In genomic region chr1:21411331-21412196, GRCm38 (mm10) we compare ENCODE assay signal across 9 mouse cellular contexts. TPM values are rescaled to one million over a fixed set of nuclear protein-coding genes. Genes with fewer than 3 reads are reported as not detected.
A peak's percentile ranks its signal among the peaks of the same experiment; 100 is the strongest.
DNase-seq lines count a peak whose midpoint lies in the region; ATAC-seq and TF ChIP-seq lines count a peak whose summit lies in the region.
"Had no signal": no experiment of that assay in that cellular context is flagged by ENCODE, and none has a peak within 500 bp of the region (broad histone marks: within the 10 kb centered on the region; RNA-seq: fewer than 3 reads in every experiment).

No protein-coding gene starts in this region.

- TF ChIP-seq EP300 in stomach, postnatal 0 days (optimal IDR thresholded peaks at IDR 0.05) = no peak

- WGBS in midbrain, embryonic 15.5 days = 50% methylated on average over 18 of the region's 18 CpGs
- WGBS in stomach, postnatal 0 days = 52% methylated on average over 18 of the region's 18 CpGs

- peak; percentile 93 for ATAC-seq in midbrain, embryonic 15.5 days (replicated peaks)
- no peak for ATAC-seq in stomach, postnatal 0 days (ENCODE audit: low FRiP score, low TSS enrichment)

- H3K4me2 ChIP-seq in midbrain, embryonic 15.5 days = no peak overlapping the region; the same call in 1 of the 2 replicates
- no peak overlapping the region for H3K4me2 ChIP-seq in stomach, postnatal 0 days (replicated peaks; ENCODE audit: low read depth)
- H3K4me2 ChIP-seq: stomach, embryonic 15.5 days had no signal

- no peaks in the 10 kb centered on the region for H3K9me3 ChIP-seq in midbrain, embryonic 15.5 days
- no peaks in the 10 kb centered on the region for H3K9me3 ChIP-seq in stomach, postnatal 0 days (ENCODE audit: control insufficient read depth, low read length)
- H3K9me3 ChIP-seq: stomach, embryonic 15.5 days had no signal

- H3K27ac ChIP-seq in midbrain, embryonic 15.5 days = peak overlapping the region; percentile 10; the same call in 1 of the 2 replicates
- no peak overlapping the region for H3K27ac ChIP-seq in stomach, postnatal 0 days (replicated peaks)
- H3K27ac ChIP-seq: stomach, embryonic 15.5 days had no signal

- intact Hi-C loops in left cerebral cortex, postnatal 14 days (cut with DNase I) = loop anchor here (2.0 to 5.0 kb wide), 2 partner anchors 551 to 857 kb away; partner anchors contain the start of gene Kcnq5

- TF ChIP-seq CTCF in stomach, postnatal 0 days (IDR thresholded peaks at IDR 0.05; ENCODE audit: low read depth) = peak; percentile 91

- H3K9ac ChIP-seq in midbrain, embryonic 15.5 days = no peak overlapping the region
- no peak overlapping the region for H3K9ac ChIP-seq in stomach, postnatal 0 days (ENCODE audit: low read length)
- H3K9ac ChIP-seq: stomach, embryonic 15.5 days had no signal

- H3K27me3 ChIP-seq in midbrain, embryonic 15.5 days (replicated peaks) = no peaks in the 10 kb centered on the region
- H3K27me3 ChIP-seq in stomach, postnatal 0 days (ENCODE audit: control insufficient read depth, insufficient read depth, low read length) = no peaks in the 10 kb centered on the region
- H3K27me3 ChIP-seq: stomach, embryonic 15.5 days had no signal

- H3K36me3 ChIP-seq in midbrain, embryonic 15.5 days (replicated peaks) = no peaks in the 10 kb centered on the region
- H3K36me3 ChIP-seq in stomach, postnatal 0 days (ENCODE audit: control insufficient read depth, insufficient read depth, low read length) = no peaks in the 10 kb centered on the region
- H3K36me3 ChIP-seq: stomach, embryonic 15.5 days had no signal

- no peaks in the 10 kb centered on the region for H3K4me1 ChIP-seq in midbrain, embryonic 15.5 days
- H3K4me1 ChIP-seq in stomach, postnatal 0 days (replicated peaks; ENCODE audit: control insufficient read depth, insufficient read depth) = no peaks in the 10 kb centered on the region
- H3K4me1 ChIP-seq: stomach, embryonic 15.5 days had no signal

- no peak overlapping the region for H3K4me3 ChIP-seq in midbrain, embryonic 15.5 days
- H3K4me3 ChIP-seq in stomach, postnatal 0 days (ENCODE audit: low read depth, low read length) = no peak overlapping the region
- H3K4me3 ChIP-seq: stomach, embryonic 15.5 days had no signal

- DNase-seq in A20 (ENCODE audit: low read depth, low spot score) (peak; percentile 70), ZHBTc4 (ENCODE audit: low read depth, low spot score) (peak; percentile 76)
- peak; percentile 86 for DNase-seq in embryo, embryonic 10 days (ENCODE audit: low spot score)
- DNase-seq in gastrocnemius, postnatal 25 days = peak; percentile 14
- DNase-seq in kidney, adult 18-20 months = peak; percentile 16
- peak; percentile 76 to 91 for DNase-seq in left cerebral cortex, postnatal 14 days (ENCODE audit: low spot score in 2 of 2)
- DNase-seq in stomach, postnatal 0 days (ENCODE audit: low spot score) = peak; percentile 41

RNA-seq across cellular contexts. Expression of gene Khdc1b, which starts 28.2 kb away (rescaled TPM):
- total RNA-seq in gastrocnemius, postnatal 25 days (2021) = not detected
- total RNA-seq in left cerebral cortex, postnatal 14 days (2021) = not detected
- polyA plus RNA-seq in midbrain, embryonic 15.5 days (2015; fragmentation: Nextera tagmentation; extraction: Ambion mirVana) = 0.14 TPM in 1 of 2 replicates, not detected in the other
- polyA plus RNA-seq in stomach, postnatal 0 days (2015; fragmentation: Nextera tagmentation; extraction: Ambion mirVana) = 0.04 TPM in 2 replicates

RNA-seq across cellular contexts. Expression of gene Khdc1c, which starts 43.4 kb away (rescaled TPM):
- total RNA-seq in gastrocnemius, postnatal 25 days (2021) = not detected
- not detected for total RNA-seq in left cerebral cortex, postnatal 14 days (2021)
- not detected in 2 replicates for polyA plus RNA-seq in midbrain, embryonic 15.5 days (2015; fragmentation: Nextera tagmentation; extraction: Ambion mirVana)
- not detected in 2 replicates for polyA plus RNA-seq in stomach, postnatal 0 days (2015; fragmentation: Nextera tagmentation; extraction: Ambion mirVana)
- polyA plus RNA-seq: stomach, embryonic 15.5 days had no signal

Comparison
In these comparisons a context has a peak if more than half of its experiments do, and no peak if none do; other contexts are left out.
1. DNase-seq: peak in every context shown above with its lines; median percentile 86 in embryo, embryonic 10 days; 84 in left cerebral cortex, postnatal 14 days; 76 in ZHBTc4; 70 in A20; 41 in stomach, postnatal 0 days; 16 in kidney, adult 18-20 months; 14 in gastrocnemius, postnatal 25 days.